Mouse (Mus musculus): ENCODE data around the gene Ftcd.
A peak's percentile ranks its signal among the peaks of the same experiment; 100 is the strongest.

The Ftcd gene

GRCm38 (mm10) chr10:76575374-76575773 lies at the start of gene Ftcd:
TSS of gene Ftcd (plus strand) at chr10:76575648.
- no peak for DNase-seq (ENCODE audit: low spot score)

GRCm38 (mm10) chr10:76530922-76531321 lies 44.5 kb upstream of the Ftcd start:
- no peak for DNase-seq (ENCODE audit: low spot score)

GRCm38 (mm10) chr10:76531375-76531774 lies 44.1 kb upstream of the Ftcd start, which contains the start of gene Lss:
TSS of gene Lss (plus strand) at chr10:76531588.
- peak; percentile 96 for DNase-seq (ENCODE audit: low spot score)

- peak; percentile 8 for DNase-seq (ENCODE audit: low spot score)
These were observed 43.6 kb upstream of the Ftcd start for GRCm38 (mm10) chr10:76531828-76532227.

- DNase-seq (ENCODE audit: low spot score), result no peak
These were observed 39.9 kb upstream of the Ftcd start for GRCm38 (mm10) chr10:76535526-76535925.

- peak; percentile 82 for DNase-seq (ENCODE audit: low spot score)
These were observed 37.8 kb upstream of the Ftcd start for GRCm38 (mm10) chr10:76537619-76538018.

GRCm38 (mm10) chr10:76541336-76542085 lies 33.9 kb upstream of the Ftcd start:
- DNase-seq (ENCODE audit: low spot score), result no peak

GRCm38 (mm10) chr10:76542636-76543375 lies 32.6 kb upstream of the Ftcd start:
- DNase-seq (ENCODE audit: low spot score), result no peak

- DNase-seq (ENCODE audit: low spot score), result no peak
These were observed 28.9 kb upstream of the Ftcd start for GRCm38 (mm10) chr10:76546566-76546965.

GRCm38 (mm10) chr10:76548218-76548617 lies 27.2 kb upstream of the Ftcd start:
- DNase-seq (ENCODE audit: low spot score), result no peak

- DNase-seq (ENCODE audit: low spot score), result no peak
These were observed 25.0 kb upstream of the Ftcd start for GRCm38 (mm10) chr10:76550458-76550857.

GRCm38 (mm10) chr10:76551556-76551955 lies 23.9 kb upstream of the Ftcd start:
- DNase-seq (ENCODE audit: low spot score), result no peak

GRCm38 (mm10) chr10:76554061-76554460 lies 21.4 kb upstream of the Ftcd start:
- peak; percentile 5 for DNase-seq (ENCODE audit: low spot score)

GRCm38 (mm10) chr10:76561972-76562371 lies 13.5 kb upstream of the Ftcd start, which contains the start of gene Spatc1l:
TSS of gene Spatc1l (plus strand) at chr10:76562272.
- no peak for DNase-seq (ENCODE audit: low spot score)

- DNase-seq (ENCODE audit: low spot score), result no peak
These were observed 5.3 kb upstream of the Ftcd start for GRCm38 (mm10) chr10:76569996-76570685.

GRCm38 (mm10) chr10:76571070-76571469 lies 4.4 kb upstream of the Ftcd start:
- no peak for DNase-seq (ENCODE audit: low spot score)

GRCm38 (mm10) chr10:76572151-76572550 lies 3.3 kb upstream of the Ftcd start:
- DNase-seq (ENCODE audit: low spot score), result no peak

GRCm38 (mm10) chr10:76576920-76577319 lies 1.5 kb downstream of the Ftcd start:
- DNase-seq (ENCODE audit: low spot score), result no peak

GRCm38 (mm10) chr10:76584138-76584537 lies 8.7 kb downstream of the Ftcd start:
- DNase-seq (ENCODE audit: low spot score), result no peak

GRCm38 (mm10) chr10:76586190-76586589 lies 10.7 kb downstream of the Ftcd start:
- no peak for DNase-seq (ENCODE audit: low spot score)

- DNase-seq (ENCODE audit: low spot score), result no peak
These were observed 14.7 kb downstream of the Ftcd start for GRCm38 (mm10) chr10:76590197-76590596.

- no peak for DNase-seq (ENCODE audit: low spot score)
These were observed 20.9 kb downstream of the Ftcd start for GRCm38 (mm10) chr10:76596338-76596737.

GRCm38 (mm10) chr10:76602690-76603089 lies 27.2 kb downstream of the Ftcd start:
- peak; percentile 43 for DNase-seq (ENCODE audit: low spot score)

All from adipocyte (in vitro differentiated cells).